Mouse (Mus musculus) stomach, embryonic 16.5 days (tissue): ENCODE measurements around the gene Ubr3. TPM values are rescaled to one million over a fixed set of nuclear protein-coding genes. Genes with fewer than 3 reads are reported as not detected.
"Not testable (repeated sequence)": the region's sequence is repeated elsewhere in the genome, so short reads cannot be mapped to it uniquely, and the experiment has no call there.

Source experiments
- ATAC-seq: fragments of 200-750 bp; cut with Nextera tagmentation; 2 replicates; pipeline ENCODE4 v1.8.0; 2017; ENCODE audit warnings: moderate number of reproducible peaks, moderate TSS enrichment; ENCODE audit not compliant: insufficient read depth, low FRiP score
- H3K27ac ChIP-seq: fragments of 300-500 bp; sonication (generic); 2 replicates; pipeline ENCODE4 v1.5.1; 2014; ENCODE audit warnings: low read length
- H3K27me3 ChIP-seq: fragments of 300-500 bp; sonication (generic); 2 replicates; pipeline ENCODE4 v1.6.1; 2014; ENCODE audit warnings: low read length, control low read depth, mixed read lengths; ENCODE audit not compliant: control insufficient read depth, insufficient read depth
- H3K36me3 ChIP-seq: fragments of 300-500 bp; sonication (generic); 2 replicates; pipeline ENCODE4 v1.6.1; 2014; ENCODE audit warnings: low read length; ENCODE audit not compliant: control insufficient read depth, insufficient read depth
- H3K4me1 ChIP-seq: fragments of 300-500 bp; sonication (generic); 2 replicates; pipeline ENCODE4 v1.6.1; 2014; ENCODE audit warnings: low read length, control low read depth, mixed read lengths; ENCODE audit not compliant: control insufficient read depth, insufficient read depth
- H3K4me2 ChIP-seq: fragments of 300-500 bp; sonication (generic); 2 replicates; pipeline ENCODE4 v1.6.1; 2014; ENCODE audit warnings: low read depth, low read length, mixed read lengths
- H3K4me3 ChIP-seq: fragments of 300-500 bp; sonication (generic); replicated peaks from 2 replicates; pipeline ENCODE4 v1.5.1; 2014; ENCODE audit warnings: mild to moderate bottlenecking, low read length
- H3K9ac ChIP-seq: fragments of 300-500 bp; sonication (generic); 2 replicates; pipeline ENCODE4 v1.6.1; 2014; ENCODE audit warnings: low read length
- H3K9me3 ChIP-seq: fragments of 300-500 bp; sonication (generic); replicated peaks from 2 replicates; pipeline ENCODE4 v1.6.1; 2016; ENCODE audit warnings: low read length, control low read depth; ENCODE audit not compliant: control insufficient read depth
- WGBS: fragments of 180-500 bp; shearing (Covaris S2); extraction: QIAGEN DNeasy Blood & Tissue Kit; methylation state at CpG from one replicate; pipeline ENCODE4 v1.1.7; 2014; 5-methylcytosine and 5-hydroxymethylcytosine counted together
- polyA plus RNA-seq: library from polyadenylated mRNA; unstranded; fragments of >200 nt; fragmentation: Nextera tagmentation; extraction: Ambion mirVana; gene quantifications from 2 replicates; pipeline ENCODE4 v1.2.1, GENCODE M21; 2015

Gene Ubr3
- polyA plus RNA-seq, 1 experiment from 2014 or later: 12.7 TPM

GRCm38 (mm10) chr2:69896224-69896581 is 843 bp upstream of the Ubr3 start:
- ATAC-seq: no peak
- WGBS: 90% methylated on average over 4 of the region's 4 CpGs
- H3K9ac ChIP-seq: no peak overlapping the region
- peaks cover 12% of the 10 kb centered on the region for H3K4me1 ChIP-seq
- no peaks in the 10 kb centered on the region for H3K9me3 ChIP-seq
- no peak overlapping the region for H3K4me3 ChIP-seq
- H3K36me3 ChIP-seq: no peaks in the 10 kb centered on the region
- no peaks in the 10 kb centered on the region for H3K27me3 ChIP-seq
- H3K4me2 ChIP-seq: no peak overlapping the region
- no peak overlapping the region for H3K27ac ChIP-seq

- H3K9ac ChIP-seq: peak overlapping the region; percentile 99
- peak overlapping the region; percentile 90 for H3K27ac ChIP-seq
- H3K4me3 ChIP-seq: peak overlapping the region; percentile 97
- WGBS: under 1% methylated on average over 55 of the region's 55 CpGs
- peaks cover 12% of the 10 kb centered on the region for H3K4me1 ChIP-seq
- H3K36me3 ChIP-seq: no peaks in the 10 kb centered on the region
- peak; percentile 65; the same call in 1 of the 2 replicates for ATAC-seq
- no peaks in the 10 kb centered on the region for H3K9me3 ChIP-seq
- no peaks in the 10 kb centered on the region for H3K27me3 ChIP-seq
- peak overlapping the region; percentile 83 for H3K4me2 ChIP-seq
These were observed 851 bp downstream of the Ubr3 start for GRCm38 (mm10) chr2:69897618-69898575.

- Histone ChIP-seq H3K4me1 (peaks cover 10% of the 10 kb centered on the region), H3K4me2 (no peak overlapping the region), H3K9me3 (no peaks in the 10 kb centered on the region), H3K27ac (no peak overlapping the region), H3K36me3 (0 out of 2 replicates have a peak, but pooled peaks cover 3% of the 10 kb centered on the region), H3K27me3 (no peaks in the 10 kb centered on the region), H3K9ac (no peak overlapping the region), H3K4me3 (no peak overlapping the region)
- WGBS: 89% methylated on average over 3 of the region's 3 CpGs
- ATAC-seq: no peak
These were observed 6.5 kb downstream of the Ubr3 start for GRCm38 (mm10) chr2:69903541-69903940.

- H3K4me1 ChIP-seq, H3K27me3 ChIP-seq, H3K27ac ChIP-seq, H3K9ac ChIP-seq, ATAC-seq, H3K4me3 ChIP-seq, H3K36me3 ChIP-seq, H3K9me3 ChIP-seq, H3K4me2 ChIP-seq: not testable (repeated sequence)
- WGBS: 76% methylated on average over 4 of the region's 4 CpGs
These were observed 10.3 kb downstream of the Ubr3 start for GRCm38 (mm10) chr2:69907394-69907793.

- Histone ChIP-seq H3K4me3 (no peak overlapping the region), H3K36me3 (0 out of 2 replicates have a peak, but pooled peaks cover 2% of the 10 kb centered on the region)
- 42% methylated on average over 2 of the region's 2 CpGs for WGBS
These were observed 15.8 kb downstream of the Ubr3 start for GRCm38 (mm10) chr2:69912801-69913200.

GRCm38 (mm10) chr2:69917301-69917700 is 20.3 kb downstream of the Ubr3 start:
- no peak overlapping the region for H3K27ac ChIP-seq
- ATAC-seq: no peak
- no peaks in the 10 kb centered on the region for H3K4me1 ChIP-seq
- no peak overlapping the region for H3K9ac ChIP-seq
- no peaks in the 10 kb centered on the region for H3K27me3 ChIP-seq
- 79% methylated on average over 3 of the region's 3 CpGs for WGBS
- no peaks in the 10 kb centered on the region for H3K9me3 ChIP-seq
- H3K4me3 ChIP-seq: no peak overlapping the region
- no peaks in the 10 kb centered on the region for H3K36me3 ChIP-seq
- no peak overlapping the region for H3K4me2 ChIP-seq

More at GRCm38 (mm10) chr2:69912801-69913200, 15.8 kb downstream of the Ubr3 start:
- no peak for ATAC-seq
- Histone ChIP-seq H3K27me3 (no peaks in the 10 kb centered on the region), H3K4me2 (no peak overlapping the region), H3K4me1 (no peaks in the 10 kb centered on the region), H3K27ac (no peak overlapping the region), H3K9me3 (no peaks in the 10 kb centered on the region), H3K9ac (no peak overlapping the region)

- Histone ChIP-seq H3K4me3 (no peak overlapping the region), H3K4me1 (no peaks in the 10 kb centered on the region), H3K36me3 (no peaks in the 10 kb centered on the region), H3K4me2 (no peak overlapping the region), H3K27ac (no peak overlapping the region), H3K9me3 (no peaks in the 10 kb centered on the region), H3K9ac (no peak overlapping the region), H3K27me3 (no peaks in the 10 kb centered on the region)
- ATAC-seq: no peak
- WGBS: 71% methylated on average over 3 of the region's 3 CpGs
These were observed 27.9 kb downstream of the Ubr3 start for GRCm38 (mm10) chr2:69924943-69925342.

GRCm38 (mm10) chr2:69936331-69936730 is 39.3 kb downstream of the Ubr3 start:
- H3K4me1 ChIP-seq: no peaks in the 10 kb centered on the region
- H3K27me3 ChIP-seq: no peaks in the 10 kb centered on the region
- 93% methylated on average over 5 of the region's 5 CpGs for WGBS
- H3K4me3 ChIP-seq: no peak overlapping the region
- H3K9me3 ChIP-seq: no peaks in the 10 kb centered on the region
- no peak overlapping the region for H3K4me2 ChIP-seq
- no peak overlapping the region for H3K9ac ChIP-seq
- no peak overlapping the region for H3K27ac ChIP-seq
- H3K36me3 ChIP-seq: no peaks in the 10 kb centered on the region
- no peak for ATAC-seq

- H3K4me3 ChIP-seq: no peak overlapping the region
- WGBS: 88% methylated on average over 4 of the region's 4 CpGs
- H3K36me3 ChIP-seq: no peaks in the 10 kb centered on the region
- H3K27me3 ChIP-seq: no peaks in the 10 kb centered on the region
- H3K9me3 ChIP-seq: no peaks in the 10 kb centered on the region
- ATAC-seq: no peak
- no peak overlapping the region for H3K9ac ChIP-seq
- no peak overlapping the region for H3K4me2 ChIP-seq
- no peak overlapping the region for H3K27ac ChIP-seq
- no peaks in the 10 kb centered on the region for H3K4me1 ChIP-seq
These were observed 42.2 kb downstream of the Ubr3 start for GRCm38 (mm10) chr2:69939226-69939625.
